Mouse (Mus musculus) neural tube, embryonic 12.5 days (tissue): ENCODE data around the gene Rpp21. TPM values are rescaled to one million over a fixed set of nuclear protein-coding genes. Genes with fewer than 3 reads are reported as not detected.
A peak's percentile ranks its signal among the peaks of the same experiment; 100 is the strongest.
"Not testable (repeated sequence)": the region's sequence is repeated elsewhere in the genome, so short reads cannot be mapped to it uniquely, and the experiment has no call there.

Experiments
- ATAC-seq: fragments of 200-750 bp; cut with Nextera tagmentation; 2 replicates; pipeline ENCODE4 v1.8.0; 2017; ENCODE audit warnings: low read depth, mild to moderate bottlenecking, moderate TSS enrichment, moderate library complexity; ENCODE audit not compliant: low FRiP score
- H3K27ac ChIP-seq: fragments of 300-500 bp; sonication (generic); 2 replicates; pipeline ENCODE4 v1.5.1; 2016
- H3K27me3 ChIP-seq: fragments of 300-500 bp; sonication (generic); replicated peaks from 2 replicates; pipeline ENCODE4 v1.6.1; 2016; ENCODE audit warnings: mild to moderate bottlenecking
- H3K36me3 ChIP-seq: fragments of 300-500 bp; sonication (generic); 2 replicates; pipeline ENCODE4 v1.6.1; 2016; ENCODE audit warnings: mild to moderate bottlenecking
- H3K4me1 ChIP-seq: fragments of 300-500 bp; sonication (generic); 2 replicates; pipeline ENCODE4 v1.6.1; 2016
- H3K4me2 ChIP-seq: fragments of 300-500 bp; sonication (generic); replicated peaks from 2 replicates; pipeline ENCODE4 v1.6.1; 2016; ENCODE audit warnings: mild to moderate bottlenecking
- H3K4me3 ChIP-seq: fragments of 300-500 bp; sonication (generic); 2 replicates; pipeline ENCODE4 v1.5.1; 2016
- H3K9ac ChIP-seq: fragments of 300-500 bp; sonication (generic); 2 replicates; pipeline ENCODE4 v1.6.1; 2016; ENCODE audit warnings: mild to moderate bottlenecking
- H3K9me3 ChIP-seq: fragments of 300-500 bp; sonication (generic); 2 replicates; pipeline ENCODE4 v1.6.1; 2016; ENCODE audit warnings: mild to moderate bottlenecking
- WGBS: fragments of 180-500 bp; shearing (Covaris S2); methylation state at CpG from one replicate; pipeline ENCODE4 v1.1.7; 2016; 5-methylcytosine and 5-hydroxymethylcytosine counted together
- polyA plus RNA-seq: library from polyadenylated mRNA; unstranded; fragments of >200 nt; fragmentation: Nextera tagmentation; extraction: Ambion mirVana; gene quantifications from 2 replicates; pipeline ENCODE4 v1.2.1, GENCODE M21; 2016

Rpp21 gene
- polyA plus RNA-seq, 1 experiment from 2014 or later: 94.0 TPM

DNA sequence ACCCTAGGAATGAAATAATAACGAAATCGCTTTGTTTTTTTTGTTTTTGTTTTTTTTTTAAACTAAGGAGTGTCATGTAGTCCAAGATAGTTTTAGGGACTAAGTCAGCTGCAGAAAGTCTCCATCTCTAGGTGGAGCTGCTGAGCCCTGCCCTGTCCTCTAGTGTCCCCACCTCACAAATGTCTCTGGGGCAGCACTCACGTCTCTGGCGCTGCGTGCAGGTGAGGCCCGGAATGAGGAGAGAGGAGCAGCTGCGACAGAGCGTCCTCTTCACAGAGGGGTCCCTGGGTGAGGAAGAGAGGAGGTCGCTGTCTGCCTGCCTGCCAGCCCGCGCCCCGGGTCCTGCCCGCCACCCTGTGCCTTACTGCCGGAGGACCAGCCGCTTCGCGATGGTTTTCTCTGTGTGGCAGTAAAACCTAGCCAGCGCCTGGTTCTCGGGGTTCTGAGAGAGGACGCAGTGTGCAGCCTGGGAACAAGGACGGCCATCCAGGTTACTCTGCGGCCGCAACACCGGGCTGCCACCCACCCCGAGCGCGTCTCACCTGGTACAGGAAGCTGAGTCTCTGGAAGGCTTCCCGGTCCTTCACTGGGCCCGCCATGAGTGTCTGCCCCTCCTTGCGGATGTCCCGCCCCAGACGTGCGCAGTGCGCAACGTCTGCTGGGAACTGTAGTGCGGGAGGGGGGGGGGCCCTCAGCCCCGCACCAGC, 475 bp downstream of the Rpp21 start:
- H3K4me1 ChIP-seq: peaks cover 4% of the 10 kb centered on the region
- peak overlapping the region; percentile 72 for H3K4me3 ChIP-seq
- H3K9ac ChIP-seq: peak overlapping the region; percentile 76
- H3K4me2 ChIP-seq: peak overlapping the region; percentile 64
- H3K27ac ChIP-seq: no peak overlapping the region; the same call in 1 of the 2 replicates
- H3K27me3 ChIP-seq: no peaks in the 10 kb centered on the region
- WGBS: under 1% methylated on average over 37 of the region's 37 CpGs
- ATAC-seq: peak; percentile 96
- H3K36me3 ChIP-seq: peaks cover 31% of the 10 kb centered on the region
- H3K9me3 ChIP-seq: no peaks in the 10 kb centered on the region

DNA sequence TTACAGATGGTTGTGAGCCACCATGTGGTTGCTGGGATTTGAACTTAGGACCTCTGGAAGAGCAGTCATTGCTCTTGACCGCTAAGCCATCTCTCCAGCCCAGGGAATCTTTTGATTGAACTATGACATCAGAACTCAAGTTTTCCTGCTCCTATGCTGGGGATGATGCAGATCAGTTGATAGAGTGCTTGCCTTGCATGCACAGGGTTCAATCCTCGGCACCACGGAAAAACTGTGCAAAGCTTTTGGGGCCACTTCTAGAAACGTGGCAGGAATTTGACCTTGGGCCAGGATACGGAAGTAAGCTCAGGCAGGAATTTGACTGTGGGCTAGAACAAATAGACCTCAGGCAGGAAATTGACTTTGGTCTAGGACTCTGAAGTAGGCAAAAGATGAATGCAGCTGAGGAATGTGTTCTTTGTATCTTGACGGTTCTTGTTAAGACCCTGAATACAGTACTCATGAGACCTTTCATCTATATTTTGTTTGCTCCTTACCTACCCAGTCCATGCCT, 4.7 kb downstream of the Rpp21 start:
- Histone ChIP-seq H3K4me2 (no peak overlapping the region), H3K27ac (no peak overlapping the region), H3K9me3 (no peaks in the 10 kb centered on the region), H3K4me1 (peaks cover 4% of the 10 kb centered on the region), H3K4me3 (no peak overlapping the region), H3K27me3 (peaks cover 18% of the 10 kb centered on the region), H3K36me3 (no peaks in the 10 kb centered on the region), H3K9ac (no peak overlapping the region)
- 72% methylated on average over 6 of the region's 6 CpGs for WGBS
- no peak for ATAC-seq

GRCm38 (mm10) chr17:36252250-36252876, 5.5 kb downstream of the Rpp21 start:
- WGBS: 10% methylated on average over 25 of the region's 25 CpGs
- Histone ChIP-seq H3K4me3 (peak overlapping the region; percentile 7; the same call in 1 of the 2 replicates), H3K9ac (0 out of 2 replicates have a peak overlapping the region, but pooled peaks have one; percentile 38), H3K27ac (no peak overlapping the region), H3K4me1 (peaks cover 4% of the 10 kb centered on the region), H3K4me2 (peak overlapping the region; percentile 54), H3K9me3 (no peaks in the 10 kb centered on the region), H3K27me3 (peaks cover 18% of the 10 kb centered on the region), H3K36me3 (no peaks in the 10 kb centered on the region)
- peak; percentile 42; the same call in 1 of the 2 replicates for ATAC-seq

- H3K9ac ChIP-seq: no peak overlapping the region
Measured at GRCm38 (mm10) chr17:36248886-36249285, 9.0 kb downstream of the Rpp21 start.

GRCm38 (mm10) chr17:36245741-36246140, 12.1 kb downstream of the Rpp21 start:
- H3K9ac ChIP-seq: no peak overlapping the region
- H3K27me3 ChIP-seq: peaks cover 18% of the 10 kb centered on the region
- WGBS: 77% methylated on average over 2 of the region's 2 CpGs
- no peak for ATAC-seq
- H3K4me3 ChIP-seq: no peak overlapping the region
- H3K4me1 ChIP-seq: no peaks in the 10 kb centered on the region
- H3K4me2 ChIP-seq: no peak overlapping the region
- H3K27ac ChIP-seq: no peak overlapping the region
- no peaks in the 10 kb centered on the region for H3K9me3 ChIP-seq
- H3K36me3 ChIP-seq: no peaks in the 10 kb centered on the region

More at GRCm38 (mm10) chr17:36248886-36249285, 9.0 kb downstream of the Rpp21 start:
- Histone ChIP-seq H3K36me3 (no peaks in the 10 kb centered on the region), H3K27ac (no peak overlapping the region), H3K4me2 (peak overlapping the region; percentile 27), H3K9me3 (no peaks in the 10 kb centered on the region), H3K4me1 (no peaks in the 10 kb centered on the region; the same call in 1 of the 2 replicates), H3K4me3 (no peak overlapping the region), H3K27me3 (peaks cover 18% of the 10 kb centered on the region)
- WGBS: 29% methylated on average over 33 of the region's 33 CpGs
- no peak for ATAC-seq

DNA sequence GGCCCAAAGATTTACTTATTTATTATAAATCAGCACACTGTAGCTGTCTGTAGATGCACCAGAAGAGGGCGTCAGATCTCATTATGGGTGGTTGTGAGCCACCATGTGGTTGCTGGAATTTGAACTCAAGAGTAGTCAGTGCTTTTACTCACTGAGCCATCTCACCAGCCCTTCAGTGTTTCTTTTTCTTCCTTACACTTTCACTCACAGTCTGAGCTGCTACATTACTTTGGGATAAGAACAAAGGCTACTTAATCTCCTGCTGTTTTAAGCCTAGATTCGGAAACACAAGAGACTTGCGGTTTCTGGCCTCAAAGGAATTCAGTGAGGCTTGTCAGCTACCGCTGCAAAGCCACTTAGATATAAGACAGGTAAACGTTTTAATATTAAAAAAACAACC, 13.8 kb downstream of the Rpp21 start:
- H3K4me1 ChIP-seq: no peaks in the 10 kb centered on the region
- no peak overlapping the region for H3K4me2 ChIP-seq
- no peak overlapping the region for H3K27ac ChIP-seq
- no peaks in the 10 kb centered on the region for H3K36me3 ChIP-seq
- H3K27me3 ChIP-seq: peaks cover 7% of the 10 kb centered on the region
- no peak for ATAC-seq
- no peak overlapping the region for H3K9ac ChIP-seq
- 48% methylated on average over 5 of the region's 5 CpGs for WGBS
- no peaks in the 10 kb centered on the region for H3K9me3 ChIP-seq
- H3K4me3 ChIP-seq: no peak overlapping the region

- ATAC-seq: no peak
- Histone ChIP-seq H3K4me2 (no peak overlapping the region), H3K9me3 (no peaks in the 10 kb centered on the region)
Measured at GRCm38 (mm10) chr17:36240637-36241213, 17.1 kb downstream of the Rpp21 start.

GRCm38 (mm10) chr17:36237321-36237921, 20.4 kb downstream of the Rpp21 start:
- no peaks in the 10 kb centered on the region for H3K36me3 ChIP-seq
- peak overlapping the region; percentile 61 for H3K4me2 ChIP-seq
- ATAC-seq: no peak
- no peaks in the 10 kb centered on the region for H3K9me3 ChIP-seq
- peaks cover 5% of the 10 kb centered on the region; the same call in 1 of the 2 replicates for H3K4me1 ChIP-seq
- H3K4me3 ChIP-seq: peak overlapping the region; percentile 24
- H3K27ac ChIP-seq: no peak overlapping the region
- H3K27me3 ChIP-seq: peaks cover 39% of the 10 kb centered on the region
- H3K9ac ChIP-seq: peak overlapping the region; percentile 49
- WGBS: 3% methylated on average over 27 of the region's 27 CpGs

More at GRCm38 (mm10) chr17:36240637-36241213, 17.1 kb downstream of the Rpp21 start:
- 21% methylated on average over 5 of the region's 5 CpGs for WGBS
- Histone ChIP-seq H3K27ac (no peak overlapping the region), H3K4me3 (no peak overlapping the region), H3K4me1 (peaks cover 5% of the 10 kb centered on the region; the same call in 1 of the 2 replicates), H3K9ac (no peak overlapping the region), H3K36me3 (no peaks in the 10 kb centered on the region), H3K27me3 (peaks cover 20% of the 10 kb centered on the region)

GRCm38 (mm10) chr17:36235300-36235699, 22.6 kb downstream of the Rpp21 start:
- H3K9me3 ChIP-seq, H3K36me3 ChIP-seq, H3K4me3 ChIP-seq, H3K9ac ChIP-seq, H3K4me1 ChIP-seq, H3K4me2 ChIP-seq, ATAC-seq, H3K27ac ChIP-seq: not testable (repeated sequence)
- 34% methylated on average over 9 of the region's 9 CpGs for WGBS
- H3K27me3 ChIP-seq: peaks cover 48% of the 10 kb centered on the region

- Histone ChIP-seq H3K36me3 (no peaks in the 10 kb centered on the region), H3K27me3 (peaks cover 62% of the 10 kb centered on the region), H3K27ac (no peak overlapping the region), H3K9me3 (no peaks in the 10 kb centered on the region), H3K4me3 (no peak overlapping the region), H3K4me1 (peaks cover 5% of the 10 kb centered on the region; the same call in 1 of the 2 replicates), H3K4me2 (no peak overlapping the region), H3K9ac (no peak overlapping the region)
- no peak for ATAC-seq
- WGBS: 87% methylated on average over 5 of the region's 5 CpGs
Measured at GRCm38 (mm10) chr17:36233572-36233971, 24.3 kb downstream of the Rpp21 start.

DNA sequence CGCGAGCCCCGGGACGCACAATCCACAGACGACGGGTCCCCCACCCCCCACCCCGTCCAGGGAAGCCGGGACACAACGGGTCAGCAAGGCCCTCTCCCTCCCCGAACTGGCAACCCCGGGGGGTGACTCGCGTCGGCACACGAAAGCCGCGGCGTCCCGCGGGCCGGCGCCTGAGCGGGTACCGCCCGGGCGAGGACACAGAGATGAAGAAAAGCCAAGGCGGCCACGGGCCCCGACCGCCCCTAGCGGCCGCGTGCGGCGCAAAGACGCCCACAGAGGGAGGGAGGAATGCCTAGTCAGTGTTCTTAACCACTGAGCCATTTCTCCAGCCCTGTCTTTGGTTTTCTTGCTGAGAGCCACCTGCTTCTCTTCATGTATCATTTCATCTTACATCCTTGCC, 26.6 kb downstream of the Rpp21 start:
- no peak for ATAC-seq
- H3K4me3 ChIP-seq: no peak overlapping the region
- H3K36me3 ChIP-seq: no peaks in the 10 kb centered on the region
- H3K4me2 ChIP-seq: no peak overlapping the region
- 6% methylated on average over 36 of the region's 36 CpGs for WGBS
- H3K9me3 ChIP-seq: no peaks in the 10 kb centered on the region
- H3K9ac ChIP-seq: no peak overlapping the region
- peaks cover 60% of the 10 kb centered on the region for H3K27me3 ChIP-seq
- no peaks in the 10 kb centered on the region for H3K4me1 ChIP-seq
- no peak overlapping the region for H3K27ac ChIP-seq

DNA sequence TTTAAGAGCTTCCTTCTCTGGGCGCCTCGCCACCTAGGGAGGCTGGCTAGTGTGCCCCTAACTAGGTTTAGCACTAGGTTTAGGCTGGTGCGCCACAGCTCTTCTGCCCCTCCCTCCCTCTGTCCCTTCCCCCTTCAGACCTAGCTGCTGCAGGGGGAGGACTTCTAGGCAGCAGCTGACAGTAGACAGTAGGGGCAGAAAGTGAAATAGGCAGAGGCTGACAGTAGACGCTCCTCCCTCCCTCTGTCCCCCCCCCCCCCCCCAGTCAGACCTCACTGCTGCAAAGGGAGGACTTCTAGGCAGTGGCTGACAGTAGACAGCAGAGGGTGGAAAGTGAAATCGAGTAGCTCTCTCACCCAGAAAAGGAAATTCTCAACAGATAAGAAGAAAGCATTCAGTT, 28.8 kb downstream of the Rpp21 start:
- Histone ChIP-seq H3K4me3 (no peak overlapping the region), H3K9ac (no peak overlapping the region), H3K4me1 (no peaks in the 10 kb centered on the region), H3K4me2 (no peak overlapping the region), H3K36me3 (no peaks in the 10 kb centered on the region), H3K27ac (no peak overlapping the region), H3K27me3 (peaks cover 62% of the 10 kb centered on the region), H3K9me3 (no peaks in the 10 kb centered on the region)
- 19% methylated on average over 5 of the region's 5 CpGs for WGBS
- no peak for ATAC-seq
